Mouse (Mus musculus): ENCODE measurements at regions not wholly inside any gene's neighbourhood (a gene's known extent, or its start where the extent isn't known, plus 50 kb on each side); places are given as distances from the start of the nearest gene placed in this dataset.

DNA sequence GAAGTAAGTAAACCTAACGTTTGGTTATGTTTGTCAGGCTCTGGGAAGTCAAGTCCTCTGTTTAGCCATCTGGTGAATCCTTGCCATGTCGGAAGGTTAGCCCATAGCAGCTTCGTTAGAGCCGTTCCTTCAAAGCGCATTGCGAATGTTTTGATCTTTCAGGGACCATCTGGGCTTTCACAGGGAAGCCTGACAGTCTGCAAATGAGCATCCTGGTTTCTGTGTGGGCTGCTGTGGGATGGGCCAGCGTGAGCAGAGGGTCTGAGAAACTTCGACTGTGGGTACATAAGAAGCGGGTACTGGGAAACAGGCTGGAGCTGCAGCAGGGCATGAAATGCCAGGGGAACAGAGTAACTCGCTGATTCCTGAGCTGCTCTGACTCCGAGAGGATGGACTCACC, 274.7 kb upstream of the Nr2f2 start:
- DNase-seq, result no peak

DNA sequence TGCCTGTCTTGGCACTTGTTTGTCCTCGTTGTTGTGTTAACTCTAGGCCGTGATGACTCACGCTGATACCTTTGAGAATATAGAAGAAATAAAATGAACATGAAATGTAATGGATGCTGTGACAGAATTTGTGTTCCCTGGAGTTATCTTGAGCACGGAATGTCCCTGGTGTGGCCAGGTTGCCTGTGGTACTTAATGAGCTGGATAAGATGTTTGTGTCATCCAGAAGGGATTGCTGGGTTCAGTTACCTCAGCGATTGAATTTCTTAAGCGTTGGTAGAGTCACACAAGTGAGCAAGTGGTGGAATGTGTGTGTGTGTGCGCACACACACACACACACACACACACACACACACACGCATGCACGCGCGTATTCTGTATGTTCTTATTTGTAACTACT, 274.0 kb upstream of the Nr2f2 start:
- no peak for DNase-seq

DNA sequence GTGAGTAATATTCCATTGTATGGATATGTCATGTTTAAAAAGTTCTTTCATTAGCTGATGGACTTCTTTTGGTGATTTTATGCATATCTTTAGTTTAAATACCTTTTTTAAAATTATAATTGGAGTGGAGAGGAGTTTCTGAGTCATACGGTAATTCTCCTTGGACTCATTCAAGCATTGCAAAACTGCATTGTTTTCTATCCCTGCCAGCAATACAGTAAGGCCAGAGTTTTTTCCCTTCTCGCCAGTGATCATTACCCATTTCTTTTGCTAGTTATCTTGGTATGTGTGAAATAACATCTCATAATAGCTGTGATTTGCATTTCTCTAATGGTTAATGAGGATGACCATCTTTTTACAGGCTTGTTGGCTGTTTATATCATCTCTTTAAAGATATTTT, 271.6 kb upstream of the Nr2f2 start:
- DNase-seq, result no peak

GRCm38 (mm10) chr7:70634016-70634415, 267.5 kb upstream of the Nr2f2 start:
- DNase-seq, result no peak

- DNase-seq, result no peak
Observed at GRCm38 (mm10) chr7:70633577-70633976, 267.0 kb upstream of the Nr2f2 start.

DNA sequence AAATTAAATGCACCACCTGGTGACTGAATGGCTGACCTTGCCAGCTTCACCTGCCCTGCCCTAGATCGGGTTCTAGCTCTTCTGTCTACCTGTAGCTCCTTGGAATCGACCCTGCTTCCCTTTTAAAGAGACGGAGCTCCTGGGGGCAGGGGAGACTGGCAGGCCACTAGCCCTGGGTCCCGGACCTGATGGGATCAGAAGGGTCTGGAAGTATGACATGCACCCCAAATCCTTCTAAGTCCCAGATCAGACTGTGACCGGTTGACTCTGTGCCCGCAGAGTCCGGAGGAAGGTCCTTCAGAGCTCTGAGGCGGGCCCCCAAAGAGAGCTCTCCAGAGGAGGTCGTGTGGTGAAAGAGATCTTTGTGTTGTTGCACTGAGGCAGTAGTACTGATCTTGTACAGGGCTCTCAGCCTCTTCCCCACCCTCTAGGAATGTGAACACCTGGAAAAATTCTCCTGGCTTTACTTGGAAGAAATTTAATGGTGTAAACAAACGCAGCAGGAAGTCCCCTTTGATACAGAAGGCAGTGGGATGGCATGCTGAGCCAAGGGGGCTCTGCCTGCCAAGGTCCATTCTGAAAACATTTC, 259.2 kb upstream of the Nr2f2 start:
- peak in 1 of 2 experiments; percentile 10 for DNase-seq

DNA sequence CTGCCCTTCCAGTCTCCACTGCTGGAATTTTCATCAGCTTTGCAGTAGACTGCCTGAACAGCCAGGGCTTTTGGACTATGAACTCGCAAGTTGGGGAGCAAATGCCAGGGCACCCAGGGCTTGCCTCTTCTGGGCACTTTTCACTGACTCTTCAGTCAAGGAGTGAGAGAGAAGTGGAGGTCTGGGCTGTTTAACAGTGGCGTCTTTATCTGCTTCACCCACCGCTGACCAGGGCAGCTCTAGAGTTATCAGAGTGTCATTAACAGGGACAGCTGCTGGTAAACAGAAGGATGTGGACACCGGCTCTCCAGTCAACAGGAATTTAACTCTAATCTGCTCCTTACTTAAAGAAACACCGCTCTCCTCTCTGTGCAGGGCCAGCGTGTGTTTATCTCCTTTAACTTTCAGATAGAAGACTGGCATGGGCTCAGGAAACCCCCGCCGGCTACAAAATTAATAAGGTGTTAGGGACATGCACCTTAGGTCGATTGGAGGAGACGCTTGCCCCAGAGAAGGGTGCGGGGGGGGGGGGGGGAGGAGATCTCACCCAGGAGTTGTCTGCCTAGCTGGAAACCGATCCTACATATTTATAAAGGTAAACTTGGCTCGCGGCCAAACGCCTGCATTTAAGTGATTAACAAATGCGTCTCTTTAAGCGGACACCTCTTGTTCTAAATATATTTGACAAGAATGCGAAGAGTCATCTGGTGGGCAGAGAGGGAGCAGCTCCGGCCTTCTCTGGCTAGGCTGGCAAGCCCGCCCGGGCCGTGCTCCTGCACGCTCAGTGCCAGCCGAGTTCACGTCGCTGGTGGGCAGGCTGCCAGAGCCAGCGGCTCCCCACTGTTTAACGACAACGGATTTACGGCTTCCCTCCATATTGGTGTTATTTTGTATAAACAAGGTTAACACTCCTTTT, 258.4 kb upstream of the Nr2f2 start:
- peak; percentile 71 to 80 for DNase-seq

GRCm38 (mm10) chr7:70624031-70624726, 257.6 kb upstream of the Nr2f2 start:
- peak; percentile 22 to 60 for DNase-seq

GRCm38 (mm10) chr7:70619400-70619799, 252.9 kb upstream of the Nr2f2 start:
- DNase-seq, result no peak

DNA sequence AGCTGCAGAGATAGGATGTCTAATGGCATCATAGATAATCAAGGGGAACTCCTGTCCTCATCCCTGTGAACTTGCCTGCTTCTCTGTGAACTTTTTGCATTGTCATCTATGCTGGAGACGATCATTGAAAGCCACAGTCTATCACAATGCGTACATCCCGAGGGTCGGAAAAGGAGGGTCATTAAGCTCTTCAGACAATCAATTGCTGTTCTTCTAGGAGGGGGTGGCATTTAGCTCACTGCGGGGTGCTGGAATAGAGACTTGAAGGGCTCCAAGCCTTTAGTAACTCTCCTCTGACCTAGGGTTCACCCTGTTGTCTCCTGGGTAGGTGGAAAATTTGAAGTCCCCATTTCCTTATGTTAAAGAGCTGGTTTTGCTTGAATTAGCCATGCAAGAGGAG, 251.7 kb upstream of the Nr2f2 start:
- no peak for DNase-seq

GRCm38 (mm10) chr7:70606511-70606910, 240.0 kb upstream of the Nr2f2 start:
- peak; percentile 28 to 76 for DNase-seq

DNA sequence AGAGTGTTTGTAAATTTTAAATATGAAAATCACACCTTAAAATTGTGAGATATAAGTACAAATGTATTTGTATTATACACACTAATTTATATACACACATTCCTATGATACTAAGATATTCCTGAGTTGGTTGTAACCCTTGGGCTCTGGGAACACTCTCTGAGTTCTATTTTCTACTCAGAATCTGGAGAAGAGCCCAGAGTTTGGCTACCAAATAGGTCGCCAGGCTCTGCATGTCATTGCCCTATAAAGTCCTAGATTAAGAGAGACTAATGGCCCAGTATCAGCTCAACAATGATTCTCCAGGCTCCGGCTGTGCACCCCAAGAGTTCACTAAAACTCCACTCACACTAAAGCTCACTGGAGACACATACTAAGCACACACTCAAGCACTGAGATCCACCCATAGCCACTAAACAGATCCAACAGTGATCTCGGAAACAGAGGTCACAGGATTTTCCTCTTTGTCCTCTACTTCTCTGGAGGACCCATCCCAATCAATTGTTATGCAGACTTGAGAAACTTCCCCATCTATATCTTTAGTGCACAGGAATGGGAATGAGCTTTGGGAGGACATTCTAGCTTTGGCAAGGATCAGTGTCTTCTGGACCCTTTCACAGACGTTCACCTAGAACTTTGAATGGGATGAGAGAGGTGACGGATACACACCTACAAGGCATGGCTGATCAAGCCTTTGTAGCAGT, 238.1 kb upstream of the Nr2f2 start:
- DNase-seq, result no peak

DNA sequence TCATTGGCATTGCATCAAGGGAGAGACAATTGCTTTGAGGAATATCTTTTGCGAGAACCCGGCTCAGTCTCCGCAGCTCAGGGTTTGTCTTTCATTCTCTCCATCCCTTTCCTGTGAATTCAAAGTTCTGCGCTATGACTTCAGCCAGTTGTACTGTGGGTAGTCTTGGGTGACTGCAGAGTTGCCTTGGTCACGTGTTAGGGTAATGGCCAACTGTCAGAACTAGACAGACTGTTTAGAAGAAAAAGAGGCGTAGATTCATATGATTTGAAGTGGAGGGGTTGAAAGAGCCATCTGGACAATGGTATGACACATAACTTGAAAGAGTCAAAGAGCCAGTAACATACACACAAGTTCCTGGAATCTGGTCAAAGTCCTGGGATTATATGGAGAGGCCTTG, 226.5 kb upstream of the Nr2f2 start:
- DNase-seq, result no peak

DNA sequence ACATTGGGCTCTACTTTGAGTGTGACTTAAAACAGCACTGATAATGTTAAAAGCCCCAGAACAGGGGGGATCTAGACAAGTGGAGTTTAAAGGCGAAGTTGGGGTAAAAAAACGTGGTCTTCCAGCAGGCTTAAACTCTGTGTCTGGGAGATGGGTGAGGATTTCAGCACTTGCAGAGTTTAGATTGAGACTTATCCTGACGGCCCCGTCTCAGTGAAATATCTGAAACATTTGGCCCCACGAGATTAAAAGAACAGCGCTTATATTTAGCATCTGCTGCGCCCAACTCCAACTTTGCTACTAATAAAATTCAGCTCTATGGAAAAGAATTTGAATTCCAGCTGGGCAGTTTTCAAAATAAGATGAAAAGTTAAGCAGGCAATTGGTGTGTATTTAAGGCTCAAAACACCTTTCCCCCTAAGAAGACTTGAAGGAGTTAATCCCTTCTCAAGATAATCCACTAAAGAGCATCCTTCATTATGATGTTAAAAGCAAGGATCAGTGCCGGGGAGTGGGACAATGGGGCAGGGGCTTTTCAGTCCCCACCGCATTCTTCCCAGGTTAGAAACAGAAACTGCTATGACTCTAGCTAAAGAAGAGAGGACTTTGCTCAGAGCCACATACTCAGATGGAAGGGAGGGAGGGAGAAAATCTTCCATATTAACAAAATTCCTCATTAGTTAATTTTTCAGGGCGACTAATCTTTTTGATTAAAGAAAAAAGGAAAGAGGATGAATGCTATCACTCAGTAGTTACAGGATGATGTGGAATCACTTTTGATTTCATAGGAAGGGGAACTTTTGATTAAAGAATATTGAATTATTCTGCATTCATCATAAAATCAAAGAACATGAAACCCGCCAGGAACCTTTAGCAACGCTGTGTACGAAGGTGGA, 225.1 kb upstream of the Nr2f2 start:
- DNase-seq, result no peak

GRCm38 (mm10) chr7:70589713-70590112, 223.2 kb upstream of the Nr2f2 start:
- DNase-seq, result no peak

GRCm38 (mm10) chr7:70588061-70588460, 221.5 kb upstream of the Nr2f2 start:
- DNase-seq, result no peak

- no peak for DNase-seq
Observed at GRCm38 (mm10) chr7:70584480-70584879, 217.9 kb upstream of the Nr2f2 start.

GRCm38 (mm10) chr7:70576112-70576910, 209.8 kb upstream of the Nr2f2 start:
- peak; percentile 43 to 54 for DNase-seq

DNA sequence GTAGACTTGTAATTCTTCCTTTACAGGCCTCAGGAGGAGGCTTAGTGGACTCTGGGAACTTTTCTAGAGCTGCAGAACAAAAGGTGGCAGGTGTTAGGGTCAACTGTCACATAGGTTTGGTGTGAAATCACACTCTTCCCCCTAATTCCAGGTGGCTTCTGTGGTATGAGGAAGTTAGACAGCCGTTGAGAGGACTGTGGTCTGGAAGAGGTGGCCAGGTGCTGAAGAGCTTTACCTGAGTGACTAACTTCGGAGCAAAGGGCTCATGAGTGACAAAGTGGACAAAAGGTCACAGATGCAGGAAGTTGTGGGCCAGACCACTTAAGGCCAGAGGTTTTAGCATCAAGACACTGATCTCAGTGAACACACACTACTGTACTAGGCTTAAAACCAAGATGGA, 209.1 kb upstream of the Nr2f2 start:
- DNase-seq, result peak; percentile 10 to 50

DNA sequence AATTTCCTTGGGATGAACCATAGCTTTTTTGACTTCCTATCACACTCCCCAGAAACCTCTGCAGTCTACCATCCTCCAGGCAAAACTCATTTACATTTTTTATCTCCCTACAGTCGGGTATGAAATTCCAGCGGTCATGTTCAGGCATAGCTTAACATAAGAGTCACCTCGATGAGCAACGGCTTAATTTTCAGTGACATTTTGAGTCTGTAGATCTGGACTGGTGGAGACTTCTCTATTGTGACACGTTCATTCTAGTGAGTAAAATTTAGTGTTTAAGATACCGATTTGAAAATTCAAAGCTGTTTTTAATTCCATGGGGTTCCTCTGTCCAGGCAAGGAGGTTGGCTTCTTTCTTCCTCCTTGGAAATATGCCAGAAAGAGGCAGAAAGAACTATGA, 207.7 kb upstream of the Nr2f2 start:
- DNase-seq, result no peak

DNA sequence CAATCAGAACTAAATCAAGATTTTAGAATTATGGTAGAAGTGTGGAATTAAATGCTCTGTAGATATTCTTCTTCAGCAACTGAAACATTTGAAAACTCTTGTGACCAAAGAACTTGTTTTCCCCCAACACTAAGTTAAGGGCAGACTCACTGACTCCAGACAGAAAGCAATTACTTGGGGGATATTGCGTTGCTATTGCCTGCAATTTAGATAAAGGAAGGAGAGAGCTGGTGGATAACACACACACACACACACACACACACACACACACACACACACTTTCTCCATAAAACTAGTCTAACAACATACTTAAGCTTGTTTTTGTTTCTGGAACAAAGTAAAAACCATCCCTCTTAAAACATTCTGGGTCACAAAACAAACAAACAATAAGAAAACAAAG, 198.5 kb upstream of the Nr2f2 start:
- no peak for DNase-seq

Data from lung, postnatal 4 days (tissue).